Mouse (Mus musculus) MEL (cell line): Measurements from ENCODE around the gene Urb2. TPM values are rescaled to one million over a fixed set of nuclear protein-coding genes. Genes with fewer than 3 reads are reported as not detected.

Experiments
- DNase-seq: peaks from one replicate; pipeline ENCODE4 v3.0.0; 2011; ENCODE audit warnings: low read depth, low spot score
- H3K27ac ChIP-seq: 2 replicates; pipeline ENCODE4 v1.5.1; 2012; ENCODE audit warnings: low read depth, mild to moderate bottlenecking, control low read depth, low read length, moderate library complexity; ENCODE audit not compliant: control insufficient read depth
- H3K27me3 ChIP-seq, 2 experiments: fragments of 150-350 bp in 1 of 2; sonication (generic) in 1 of 2; 2 replicates each; pipeline ENCODE4 v1.6.1; 2012; ENCODE audit warnings: low read length in 2 of 2, mild to moderate bottlenecking in 2 of 2, improper control_type of control experiment in 1 of 2, moderate library complexity in 1 of 2; ENCODE audit not compliant: insufficient read depth in 2 of 2, control insufficient read depth in 1 of 2
- H3K36me3 ChIP-seq, 2 experiments: 2 replicates each; pipeline ENCODE4 v1.6.1; 2012 to 2014; ENCODE audit warnings: low read length in 2 of 2, improper control_type of control experiment in 1 of 2, inconsistent platforms in 1 of 2, mild to moderate bottlenecking in 1 of 2; ENCODE audit not compliant: insufficient read depth in 2 of 2, control insufficient read depth in 1 of 2
- H3K4me1 ChIP-seq, 2 experiments: fragments of 150-350 bp in 1 of 2; sonication (generic) in 1 of 2; 2 replicates each; pipeline ENCODE4 v1.6.1; 2012; ENCODE audit warnings: low read length in 2 of 2, improper control_type of control experiment in 1 of 2, mild to moderate bottlenecking in 1 of 2; ENCODE audit not compliant: insufficient read depth in 2 of 2, control insufficient read depth in 1 of 2
- H3K4me3 ChIP-seq, 2 experiments: fragments of 150-350 bp in 1 of 2; sonication (generic) in 1 of 2; 2 replicates each; pipeline ENCODE4 v1.5.1; 2012; ENCODE audit warnings: low read depth in 2 of 2, low read length in 2 of 2, mild to moderate bottlenecking in 2 of 2, moderate library complexity in 2 of 2, control low read depth in 1 of 2, improper control_type of control experiment in 1 of 2; ENCODE audit not compliant: control insufficient read depth in 1 of 2, insufficient read depth in 1 of 2
- H3K79me2 ChIP-seq: 2 replicates; pipeline ENCODE4 v1.6.1; 2012; ENCODE audit warnings: mild to moderate bottlenecking, low read length, moderate library complexity; ENCODE audit not compliant: control insufficient read depth, poor library complexity, insufficient read depth
- H3K9ac ChIP-seq: 2 replicates; pipeline ENCODE4 v1.6.1; 2012; ENCODE audit warnings: low read depth, mild to moderate bottlenecking, control low read depth, low read length, moderate library complexity; ENCODE audit not compliant: control insufficient read depth, poor library complexity, severe bottlenecking
- H3K9me3 ChIP-seq: fragments of 150-350 bp; sonication (generic); replicated peaks from 2 replicates; pipeline ENCODE4 v1.6.1; 2012; ENCODE audit warnings: mild to moderate bottlenecking, low read length, improper control_type of control experiment, moderate library complexity; ENCODE audit not compliant: insufficient read depth
- BHLHE40 ChIP-seq: IDR thresholded peaks from 2 replicates; pipeline ENCODE4 v1.6.1; 2012; ENCODE audit warnings: low read depth, mild to moderate bottlenecking, inconsistent platforms, low read length, improper control_type of control experiment, borderline replicate concordance
- CHD1 ChIP-seq: IDR thresholded peaks from 2 replicates; pipeline ENCODE4 v1.6.1; 2012; ENCODE audit warnings: low read depth, mild to moderate bottlenecking, inconsistent platforms, low read length, improper control_type of control experiment
- CHD2 ChIP-seq: IDR thresholded peaks from 2 replicates; pipeline ENCODE4 v1.6.1; 2011; ENCODE audit warnings: low read length, improper control_type of control experiment
- ELF1 ChIP-seq: IDR thresholded peaks from 2 replicates; pipeline ENCODE4 v1.6.1; 2014; ENCODE audit warnings: low read depth, mild to moderate bottlenecking, inconsistent platforms, low read length, improper control_type of control experiment, moderate library complexity
- GABPA ChIP-seq: IDR thresholded peaks from 2 replicates; pipeline ENCODE4 v1.6.1; 2012; ENCODE audit warnings: low read depth, mild to moderate bottlenecking, inconsistent platforms, low read length, improper control_type of control experiment, moderate library complexity
- GATA1 ChIP-seq: IDR thresholded peaks from 2 replicates; pipeline ENCODE4 v1.6.1; 2011; ENCODE audit warnings: low read depth, low read length, improper control_type of control experiment
- HCFC1 ChIP-seq: IDR thresholded peaks from 2 replicates; pipeline ENCODE4 v1.6.1; 2012; ENCODE audit warnings: low read depth, mild to moderate bottlenecking, inconsistent platforms, low read length, improper control_type of control experiment, moderate library complexity
- KAT2A ChIP-seq: conservative IDR thresholded peaks from 2 replicates; pipeline ENCODE4 v1.6.1; 2012; ENCODE audit warnings: low read depth, low read length, improper control_type of control experiment, inconsistent platforms
- MAFK ChIP-seq: IDR thresholded peaks from 2 replicates; pipeline ENCODE4 v1.6.1; 2011; ENCODE audit warnings: low read depth, mild to moderate bottlenecking, low read length, improper control_type of control experiment, borderline replicate concordance
- MAX ChIP-seq: IDR thresholded peaks from 2 replicates; pipeline ENCODE4 v1.6.1; 2011; ENCODE audit warnings: low read length, improper control_type of control experiment
- MEF2A ChIP-seq: IDR thresholded peaks from 2 replicates; pipeline ENCODE4 v1.6.1; 2014; ENCODE audit warnings: low read depth, mild to moderate bottlenecking, inconsistent platforms, low read length, improper control_type of control experiment; ENCODE audit not compliant: poor library complexity, insufficient replicate concordance, severe bottlenecking; ENCODE audit errors: extremely low read depth
- NELFE ChIP-seq: IDR thresholded peaks from 2 replicates; pipeline ENCODE4 v1.6.1; 2011; ENCODE audit warnings: low read depth, low read length, improper control_type of control experiment
- POLR2AphosphoS2 ChIP-seq: IDR thresholded peaks from 2 replicates; pipeline ENCODE4 v1.6.1; 2011; ENCODE audit warnings: low read length, improper control_type of control experiment
- POLR2AphosphoS5 ChIP-seq: IDR thresholded peaks from 2 replicates; pipeline ENCODE4 v1.6.1; 2012; ENCODE audit warnings: low read depth, borderline replicate concordance, mild to moderate bottlenecking, inconsistent platforms, low read length, moderate library complexity, mixed read lengths
- SIN3A ChIP-seq: IDR thresholded peaks from 2 replicates; pipeline ENCODE4 v1.6.1; 2012; ENCODE audit warnings: low read length, improper control_type of control experiment, inconsistent platforms
- SMC3 ChIP-seq: IDR thresholded peaks from 2 replicates; pipeline ENCODE4 v1.6.1; 2011; ENCODE audit warnings: low read depth, low read length, improper control_type of control experiment
- TAL1 ChIP-seq: IDR thresholded peaks from 2 replicates; pipeline ENCODE4 v1.6.1; 2012; ENCODE audit warnings: mild to moderate bottlenecking, inconsistent platforms, low read length, moderate library complexity, mixed read lengths
- TBP ChIP-seq: IDR thresholded peaks from 2 replicates; pipeline ENCODE4 v1.8.0; 2011; ENCODE audit warnings: low read depth, low read length, improper control_type of control experiment
- TCF12 ChIP-seq: IDR thresholded peaks from 2 replicates; pipeline ENCODE4 v1.6.1; 2014; ENCODE audit warnings: low read depth, mild to moderate bottlenecking, inconsistent platforms, low read length, improper control_type of control experiment, moderate library complexity
- UBTF ChIP-seq: IDR thresholded peaks from 2 replicates; pipeline ENCODE4 v1.6.1; 2012; ENCODE audit warnings: low read depth, mild to moderate bottlenecking, inconsistent platforms, low read length, improper control_type of control experiment, moderate library complexity, borderline replicate concordance; ENCODE audit not compliant: insufficient read depth
- USF1 ChIP-seq: IDR thresholded peaks from 2 replicates; pipeline ENCODE4 v1.6.1; 2014; ENCODE audit warnings: low read depth, mild to moderate bottlenecking, inconsistent platforms, low read length, improper control_type of control experiment, moderate library complexity
- ZKSCAN1 ChIP-seq: IDR thresholded peaks from 2 replicates; pipeline ENCODE4 v1.6.1; 2012; ENCODE audit warnings: low read depth, mild to moderate bottlenecking, inconsistent platforms, low read length, improper control_type of control experiment, moderate library complexity
- ZMIZ1 ChIP-seq: IDR thresholded peaks from 2 replicates; pipeline ENCODE4 v1.6.1; 2012; ENCODE audit warnings: low read depth, mild to moderate bottlenecking, inconsistent platforms, low read length, improper control_type of control experiment, moderate library complexity
- polyA plus RNA-seq, 2 experiments: library from polyadenylated mRNA; stranded (reverse) in 1 of 2; unstranded in 1 of 2; fragments of >175 nt in 1 of 2; fragments of >200 nt in 1 of 2; gene quantifications; 2 replicates each; pipeline versions ENCODE4 v1.2.1 to v1.2.4; 2012; ENCODE audit warnings: low replicate concordance in 2 of 2, low read depth in 1 of 2; ENCODE audit not compliant: insufficient read length in 2 of 2, insufficient read depth in 1 of 2, missing spikeins in 1 of 2
- total RNA-seq: library from RNA; depleted of rRNA; stranded (reverse); fragments of 300-350 nt; gene quantifications from 2 replicates; pipeline ENCODE4 v1.2.3, GENCODE M21; 2012

Urb2 gene
- total and polyA plus RNA-seq, 3 experiments = 31.6 to 82.4 (median 39.7) TPM

DNA sequence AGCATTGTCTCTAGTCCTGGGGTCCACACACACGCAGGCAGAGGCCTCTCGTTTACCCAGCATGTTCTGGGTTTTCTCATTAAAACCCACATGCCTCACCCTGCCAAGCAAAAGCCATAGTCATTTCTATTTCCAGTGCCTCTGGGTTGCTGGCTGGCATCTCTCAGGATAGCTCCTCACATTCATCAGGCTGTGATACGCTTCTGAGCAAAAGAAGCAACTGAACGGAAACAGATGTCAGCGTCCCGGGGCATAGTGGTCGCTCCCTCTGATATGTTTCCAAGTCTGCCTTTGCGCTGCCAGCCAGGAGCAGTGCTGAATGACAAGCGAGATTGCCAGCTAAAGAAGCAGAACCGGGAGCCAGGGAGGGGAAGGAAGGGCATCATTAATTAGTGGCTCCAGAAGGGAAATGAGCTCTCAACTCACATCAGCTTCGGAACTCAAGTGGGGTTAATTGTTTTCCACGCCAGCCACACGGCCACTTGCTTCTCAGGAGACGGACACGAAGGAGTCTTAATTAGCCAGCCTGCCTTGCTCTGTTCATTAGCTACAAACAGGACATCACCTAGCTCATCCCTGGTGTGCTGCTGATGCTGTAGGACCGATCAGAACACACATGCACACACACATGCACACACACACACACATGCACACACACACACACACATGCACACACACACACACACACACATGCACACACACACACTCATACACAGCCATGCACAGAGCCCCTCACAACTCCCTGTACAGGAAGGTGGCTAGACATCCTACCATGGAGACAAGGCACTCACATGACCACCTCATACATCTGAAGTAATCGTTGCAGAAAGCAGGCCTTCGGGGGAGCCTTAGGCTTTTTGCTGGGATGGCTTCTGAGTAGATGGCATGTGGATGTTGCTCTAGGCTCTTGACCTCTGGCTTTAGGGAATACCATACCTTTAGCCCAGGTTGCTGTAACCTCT, 49.3 kb downstream of the Urb2 start:
- no peaks in the 10 kb centered on the region for H3K9me3 ChIP-seq
- no peaks in the 10 kb centered on the region for H3K4me1 ChIP-seq
- H3K36me3 ChIP-seq = no peaks in the 10 kb centered on the region
- no peak for DNase-seq
- no peak overlapping the region for H3K4me3 ChIP-seq
- no peaks in the 10 kb centered on the region for H3K27me3 ChIP-seq
- H3K79me2 ChIP-seq = no peaks in the 10 kb centered on the region
- TF ChIP-seq ZKSCAN1 (no peak), TAL1 (no peak), TCF12 (no peak), MAFK (no peak), CHD2 (no peak), SMC3 (no peak)
- no peak overlapping the region for H3K27ac ChIP-seq
- no peak overlapping the region for H3K9ac ChIP-seq

- no peaks in the 10 kb centered on the region for H3K9me3 ChIP-seq
- no peaks in the 10 kb centered on the region for H3K36me3 ChIP-seq
- no peaks in the 10 kb centered on the region for H3K27me3 ChIP-seq
- no peak for DNase-seq
- no peak overlapping the region for H3K9ac ChIP-seq
- no peak overlapping the region for H3K4me3 ChIP-seq
- H3K4me1 ChIP-seq = no peaks in the 10 kb centered on the region
- H3K27ac ChIP-seq = no peak overlapping the region
- no peaks in the 10 kb centered on the region for H3K79me2 ChIP-seq
- no peak for TF ChIP-seq KAT2A
- no peak for TF ChIP-seq USF1
- TF ChIP-seq MAX = no peak
- TF ChIP-seq POLR2AphosphoS5 = no peak
- no peak for TF ChIP-seq POLR2AphosphoS2
- no peak for TF ChIP-seq ELF1
- no peak for TF ChIP-seq ZKSCAN1
- TF ChIP-seq ZMIZ1 = no peak
- TF ChIP-seq BHLHE40 = no peak
- no peak for TF ChIP-seq GATA1
- no peak for TF ChIP-seq MEF2A
- no peak for TF ChIP-seq CHD1
- no peak for TF ChIP-seq TBP
- no peak for TF ChIP-seq HCFC1
- no peak for TF ChIP-seq CHD2
- TF ChIP-seq NELFE = no peak
- no peak for TF ChIP-seq UBTF
- no peak for TF ChIP-seq GABPA
- no peak for TF ChIP-seq SIN3A
These were observed 54.7 kb downstream of the Urb2 start for GRCm38 (mm10) chr8:124075977-124076376.
